Mouse (Mus musculus): ENCODE measurements around the gene Dip2c. TPM values are rescaled to one million over a fixed set of nuclear protein-coding genes. Genes with fewer than 3 reads are reported as not detected.

The Dip2c gene
- polyA plus RNA-seq, 3 experiments from 2014 or later, result 0.64 to 0.79 TPM; not detected in 1

- no peak for ATAC-seq
Observed at GRCm38 (mm10) chr13:9674126-9674525, 397.8 kb downstream of the Dip2c start.

GRCm38 (mm10) chr13:9681492-9681891 lies 405.2 kb downstream of the Dip2c start:
- ATAC-seq, result no peak

GRCm38 (mm10) chr13:9683280-9683679 lies 407.0 kb downstream of the Dip2c start:
- no peak for ATAC-seq

GRCm38 (mm10) chr13:9684153-9684923 lies 408.0 kb downstream of the Dip2c start:
- no peak for ATAC-seq

GRCm38 (mm10) chr13:9686261-9686660 lies 409.9 kb downstream of the Dip2c start:
- no peak for ATAC-seq

DNA sequence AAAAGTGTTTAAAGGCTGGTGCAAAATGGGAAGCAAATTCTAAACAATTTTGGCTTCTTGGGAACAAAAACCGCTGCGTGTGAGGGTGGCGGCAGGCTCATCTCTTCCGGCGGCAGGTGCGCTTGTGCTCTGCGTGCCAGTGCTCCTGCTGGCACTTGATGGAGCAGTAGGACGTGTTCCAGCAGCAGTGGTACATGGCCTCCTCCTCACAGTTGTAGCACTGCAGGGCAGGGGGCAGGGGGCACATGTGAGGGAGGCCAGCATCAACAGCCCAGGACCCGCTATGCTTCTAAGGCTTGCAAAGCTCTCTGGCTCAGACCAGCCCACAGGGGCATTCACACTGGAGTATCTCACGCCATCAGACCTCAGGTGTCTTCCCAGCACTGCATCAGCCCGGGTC lies 410.4 kb downstream of the Dip2c start:
- ATAC-seq, result no peak

DNA sequence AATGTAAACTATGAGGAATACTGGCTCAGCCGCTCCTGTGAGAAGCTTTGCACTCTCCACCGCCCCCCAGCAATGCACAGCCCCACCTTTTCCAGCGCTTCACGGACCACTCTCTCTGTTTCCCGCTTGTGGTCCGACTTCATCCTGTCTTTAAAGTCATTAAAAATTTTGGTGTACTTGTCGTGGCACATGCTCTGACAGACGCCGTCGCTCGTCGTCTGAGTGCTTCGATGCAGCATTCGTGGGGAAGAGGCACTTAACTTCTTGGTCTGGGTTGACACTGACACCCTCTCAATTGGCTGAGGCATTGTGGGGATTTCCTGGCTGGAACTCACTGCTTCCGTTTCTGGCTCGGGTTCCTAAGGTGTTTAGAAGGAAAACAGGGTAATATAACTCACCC lies 413.0 kb downstream of the Dip2c start:
- ATAC-seq, result no peak

DNA sequence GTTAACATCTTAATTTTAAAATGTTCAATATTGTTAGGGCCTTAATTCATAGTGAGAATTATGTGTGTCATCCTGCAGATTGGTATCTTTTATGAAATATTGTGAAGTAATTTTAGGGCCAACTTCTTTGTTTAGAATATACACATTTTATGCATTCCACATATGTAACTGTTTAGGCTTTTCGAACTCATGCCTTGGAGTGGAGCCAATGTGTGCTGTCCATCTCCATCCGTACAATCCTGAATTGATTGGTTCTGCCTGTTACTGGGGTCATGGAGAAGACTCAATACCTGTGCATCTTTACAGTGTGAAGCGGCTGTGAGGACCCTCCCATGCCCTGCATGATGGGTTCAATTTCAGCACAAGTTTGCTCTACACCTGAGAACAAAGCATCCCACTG lies 416.5 kb downstream of the Dip2c start:
- ATAC-seq, result no peak

- no peak for ATAC-seq
Observed at GRCm38 (mm10) chr13:9694651-9695050, 418.3 kb downstream of the Dip2c start.

- no peak for ATAC-seq
Observed at GRCm38 (mm10) chr13:9695403-9695802, 419.1 kb downstream of the Dip2c start.

DNA sequence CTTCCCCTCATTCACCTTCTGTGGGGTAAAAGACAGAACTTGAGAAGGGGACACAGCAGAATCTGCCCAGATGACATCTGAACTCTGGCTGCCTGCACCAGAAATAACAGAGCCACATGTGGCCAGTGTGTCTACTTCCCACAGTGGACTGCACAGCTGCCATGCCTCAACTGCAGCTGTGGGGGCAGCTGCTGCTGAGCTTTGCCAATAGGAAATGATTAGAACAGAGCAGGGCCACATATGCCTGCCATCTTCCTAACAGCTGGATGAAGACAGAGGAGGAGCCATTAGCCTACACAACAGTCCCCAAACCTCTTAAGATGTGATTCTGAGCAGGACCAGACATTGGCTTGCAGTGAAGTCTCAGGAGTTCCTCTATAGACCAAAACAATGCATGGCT lies 419.5 kb downstream of the Dip2c start:
- no peak for ATAC-seq

DNA sequence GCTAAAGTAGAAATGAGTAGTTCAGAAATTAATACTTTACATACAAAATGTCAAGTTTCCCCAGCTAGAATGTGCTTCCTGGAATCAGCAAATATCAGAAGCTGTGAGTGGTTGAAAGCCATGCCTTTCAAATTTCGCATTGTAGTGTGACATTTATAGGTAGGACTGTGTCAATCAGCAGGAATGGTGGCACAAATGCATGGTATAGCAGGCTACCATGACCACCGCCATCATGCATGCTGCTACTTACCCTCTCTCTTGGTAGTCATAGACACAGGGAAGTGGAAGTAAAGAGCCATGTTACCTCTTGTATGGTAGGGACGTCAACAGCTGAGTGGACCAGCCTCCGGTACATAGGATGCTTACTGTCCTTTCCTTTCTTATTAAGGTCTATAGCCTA lies 421.0 kb downstream of the Dip2c start:
- no peak for ATAC-seq

DNA sequence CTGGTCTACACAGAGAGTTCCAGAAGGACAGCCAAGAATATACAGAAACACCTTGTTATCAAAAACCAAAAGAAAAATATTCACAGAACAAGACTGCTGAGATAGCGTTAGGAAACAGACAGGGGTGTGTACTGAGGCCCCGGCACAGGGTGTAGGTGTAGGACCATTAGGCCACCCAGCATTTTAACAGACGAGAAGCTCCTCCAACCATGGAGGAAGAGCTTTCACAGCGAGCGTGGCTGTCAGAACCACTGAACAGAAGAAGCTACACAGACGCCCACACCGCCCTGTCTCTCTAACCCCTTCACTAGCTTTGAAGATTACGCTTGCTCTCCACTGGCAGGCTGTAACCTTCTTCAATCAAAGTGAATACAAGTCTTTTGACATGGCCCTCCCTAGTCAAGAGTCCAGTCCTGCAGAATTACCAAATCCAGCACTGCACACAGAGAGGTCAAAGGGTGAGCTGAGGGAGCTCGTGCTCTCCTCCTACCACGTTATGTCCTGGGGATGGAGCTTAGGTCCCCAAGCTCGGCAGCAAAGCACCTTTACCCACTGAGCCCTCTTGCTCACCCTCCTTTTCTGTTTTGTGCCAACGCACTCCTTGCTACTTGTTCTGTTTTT lies 426.4 kb downstream of the Dip2c start:
- ATAC-seq, result no peak

GRCm38 (mm10) chr13:9706720-9707119 lies 430.4 kb downstream of the Dip2c start:
- ATAC-seq, result no peak

GRCm38 (mm10) chr13:9708433-9709240 lies 432.3 kb downstream of the Dip2c start:
- ATAC-seq, result no peak

- no peak for ATAC-seq
Observed at GRCm38 (mm10) chr13:9712409-9712808, 436.1 kb downstream of the Dip2c start.

GRCm38 (mm10) chr13:9712971-9713370 lies 436.6 kb downstream of the Dip2c start:
- ATAC-seq, result no peak

DNA sequence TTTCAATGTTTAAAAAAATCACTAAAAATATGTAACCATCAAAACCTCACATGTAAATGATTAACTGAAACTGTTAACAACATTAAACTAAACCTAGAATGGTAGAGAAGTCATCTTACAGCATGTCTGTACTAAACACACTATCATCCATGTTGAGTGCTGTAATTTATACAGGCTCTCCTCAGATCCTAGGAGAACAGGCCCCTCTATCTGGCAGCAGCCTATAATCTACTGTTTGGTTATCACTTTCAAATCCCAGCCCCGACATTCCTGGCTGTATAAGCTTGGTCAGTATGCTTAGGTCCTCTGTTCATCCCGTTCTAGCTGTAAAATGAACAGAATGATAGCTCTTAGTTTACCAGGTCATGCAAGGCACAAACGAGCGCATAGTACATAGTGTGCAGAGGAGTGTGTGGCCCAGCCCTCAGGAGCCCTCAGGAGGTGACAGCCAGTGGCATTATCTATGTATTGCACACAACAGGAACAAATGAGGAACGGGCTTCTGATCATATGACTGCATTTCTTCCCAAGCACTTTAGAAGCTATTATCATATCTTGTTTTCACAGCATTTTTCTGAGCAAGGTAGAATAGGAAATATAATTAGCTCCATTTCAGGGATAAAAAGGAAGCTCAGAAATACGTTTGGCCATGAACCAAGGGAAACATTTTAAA lies 437.3 kb downstream of the Dip2c start:
- no peak for ATAC-seq

DNA sequence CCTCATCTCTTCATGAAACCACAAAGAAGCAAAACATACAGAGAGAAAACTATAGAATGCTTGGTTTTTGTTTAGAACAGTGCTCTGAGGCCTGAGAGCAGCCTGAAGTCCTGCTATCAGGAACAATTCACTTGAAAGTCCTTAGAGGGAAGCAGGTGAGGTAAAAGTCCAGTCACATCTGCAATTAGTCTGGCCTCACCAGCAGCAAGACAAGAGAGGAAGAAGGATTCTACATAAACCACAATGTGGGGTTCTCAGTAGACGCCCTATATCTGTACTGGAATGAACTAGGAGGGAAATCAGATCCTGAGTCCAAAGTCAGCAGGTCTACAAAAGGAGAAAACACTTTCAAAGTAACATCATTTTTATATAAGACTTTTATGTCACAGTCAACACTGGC lies 438.9 kb downstream of the Dip2c start:
- ATAC-seq, result no peak
